Mouse (Mus musculus): ENCODE measurements around the gene Tbxa2r. TPM values are rescaled to one million over a fixed set of nuclear protein-coding genes. Genes with fewer than 3 reads are reported as not detected.

The Tbxa2r gene
- polyA plus RNA-seq, 1 experiment from 2014 or later: 10.8 TPM

- H3K4me1 ChIP-seq: peaks cover 60% of the 10 kb centered on the region
Observed at GRCm38 (mm10) chr10:81344421-81345161, 16.1 kb downstream of the Tbxa2r start.

GRCm38 (mm10) chr10:81345162-81345534 is 16.6 kb downstream of the Tbxa2r start:
- DNase-seq (ENCODE audit: low spot score): no peak
- no peak overlapping the region for H3K27ac ChIP-seq
- no peak overlapping the region for H3K4me3 ChIP-seq
- H3K27me3 ChIP-seq (ENCODE audit: insufficient read depth, poor library complexity, severe bottlenecking): peaks cover 71% of the 10 kb centered on the region
- 82% methylated on average over 4 of the region's 4 CpGs for WGBS
- peaks cover 30% of the 10 kb centered on the region for H3K36me3 ChIP-seq
- peaks cover 61% of the 10 kb centered on the region for H3K4me1 ChIP-seq
- H3K9me3 ChIP-seq: no peaks in the 10 kb centered on the region

More at GRCm38 (mm10) chr10:81344421-81345161, 16.1 kb downstream of the Tbxa2r start:
- peaks cover 73% of the 10 kb centered on the region for H3K27me3 ChIP-seq (ENCODE audit: insufficient read depth, poor library complexity, severe bottlenecking)
- peaks cover 30% of the 10 kb centered on the region for H3K36me3 ChIP-seq
- H3K9me3 ChIP-seq: no peaks in the 10 kb centered on the region
- no peak overlapping the region; the same call in 1 of the 2 replicates for H3K4me3 ChIP-seq
- WGBS: 43% methylated on average over 8 of the region's 8 CpGs
- DNase-seq (ENCODE audit: low spot score): no peak
- H3K27ac ChIP-seq: no peak overlapping the region

- peak; percentile 93 for DNase-seq (ENCODE audit: low spot score)
- Histone ChIP-seq H3K4me3 (peak overlapping the region; percentile 54), H3K27me3 (ENCODE audit: insufficient read depth, poor library complexity, severe bottlenecking) (peaks cover 56% of the 10 kb centered on the region), H3K36me3 (peaks cover 30% of the 10 kb centered on the region), H3K4me1 (peaks cover 52% of the 10 kb centered on the region), H3K27ac (peak overlapping the region; percentile 73; the same call in 1 of the 2 replicates), H3K9me3 (no peaks in the 10 kb centered on the region)
- WGBS: 9% methylated on average over 55 of the region's 55 CpGs
Observed at GRCm38 (mm10) chr10:81346453-81347067, 18.0 kb downstream of the Tbxa2r start.

GRCm38 (mm10) chr10:81349146-81349545 is 20.6 kb downstream of the Tbxa2r start:
- WGBS: 4% methylated on average over 12 of the region's 12 CpGs
- H3K4me1 ChIP-seq: peaks cover 49% of the 10 kb centered on the region

GRCm38 (mm10) chr10:81349961-81350350 is 21.4 kb downstream of the Tbxa2r start:
- peaks cover 24% of the 10 kb centered on the region for H3K27me3 ChIP-seq (ENCODE audit: insufficient read depth, poor library complexity, severe bottlenecking)
- peak overlapping the region; percentile 96 for H3K27ac ChIP-seq
- peaks cover 30% of the 10 kb centered on the region for H3K36me3 ChIP-seq
- DNase-seq (ENCODE audit: low spot score): no peak
- no peaks in the 10 kb centered on the region for H3K9me3 ChIP-seq
- H3K4me1 ChIP-seq: peaks cover 57% of the 10 kb centered on the region
- H3K4me3 ChIP-seq: peak overlapping the region; percentile 85
- 1% methylated on average over 29 of the region's 29 CpGs for WGBS

More at GRCm38 (mm10) chr10:81349146-81349545, 20.6 kb downstream of the Tbxa2r start:
- Histone ChIP-seq H3K4me3 (peak overlapping the region; percentile 85), H3K36me3 (peaks cover 30% of the 10 kb centered on the region), H3K9me3 (no peaks in the 10 kb centered on the region), H3K27ac (peak overlapping the region; percentile 96), H3K27me3 (ENCODE audit: insufficient read depth, poor library complexity, severe bottlenecking) (peaks cover 32% of the 10 kb centered on the region)
- DNase-seq (ENCODE audit: low spot score): no peak

- under 1% methylated on average over 54 of the region's 54 CpGs for WGBS
- Histone ChIP-seq H3K4me3 (peak within 1 kb of the TSS; percentile 85), H3K4me1 (peaks cover 62% of the 10 kb centered on the region)
Observed at GRCm38 (mm10) chr10:81350351-81351063, 22.0 kb downstream of the Tbxa2r start, which contains the start of gene Hmg20b. Gene Hmg20b (minus strand): TSS chr10:81350480.

GRCm38 (mm10) chr10:81351678-81352291 is 23.3 kb downstream of the Tbxa2r start:
- no peak overlapping the region for H3K27ac ChIP-seq
- 18% methylated on average over 9 of the region's 9 CpGs for WGBS
- peaks cover 65% of the 10 kb centered on the region for H3K4me1 ChIP-seq
- peaks cover 18% of the 10 kb centered on the region for H3K36me3 ChIP-seq
- no peaks in the 10 kb centered on the region for H3K9me3 ChIP-seq
- peaks cover 9% of the 10 kb centered on the region; the same call in 1 of the 2 replicates for H3K27me3 ChIP-seq (ENCODE audit: insufficient read depth, poor library complexity, severe bottlenecking)
- DNase-seq (ENCODE audit: low spot score): no peak
- H3K4me3 ChIP-seq: no peak overlapping the region

More at GRCm38 (mm10) chr10:81350351-81351063, 22.0 kb downstream of the Tbxa2r start, which contains the start of gene Hmg20b:
- DNase-seq (ENCODE audit: low spot score): peak; percentile 100
- Histone ChIP-seq H3K9me3 (no peaks in the 10 kb centered on the region), H3K36me3 (peaks cover 25% of the 10 kb centered on the region), H3K27me3 (ENCODE audit: insufficient read depth, poor library complexity, severe bottlenecking) (peaks cover 19% of the 10 kb centered on the region; the same call in 1 of the 2 replicates), H3K27ac (peak within 1 kb of the TSS; percentile 96)

GRCm38 (mm10) chr10:81354738-81355477 is 26.4 kb downstream of the Tbxa2r start:
- no peak overlapping the region for H3K4me3 ChIP-seq
- no peak for DNase-seq (ENCODE audit: low spot score)
- H3K36me3 ChIP-seq: no peaks in the 10 kb centered on the region
- H3K27me3 ChIP-seq (ENCODE audit: insufficient read depth, poor library complexity, severe bottlenecking): no peaks in the 10 kb centered on the region
- H3K27ac ChIP-seq: 0 out of 2 replicates have a peak overlapping the region, but pooled peaks have one; percentile 2
- H3K4me1 ChIP-seq: peaks cover 66% of the 10 kb centered on the region
- H3K9me3 ChIP-seq: no peaks in the 10 kb centered on the region
- 58% methylated on average over 9 of the region's 9 CpGs for WGBS

- H3K9me3 ChIP-seq: no peaks in the 10 kb centered on the region
- 62% methylated on average over 4 of the region's 4 CpGs for WGBS
- H3K27ac ChIP-seq: no peak overlapping the region
- H3K4me1 ChIP-seq: peaks cover 73% of the 10 kb centered on the region
- no peaks in the 10 kb centered on the region for H3K36me3 ChIP-seq
- no peak for DNase-seq (ENCODE audit: low spot score)
- no peak overlapping the region for H3K4me3 ChIP-seq
- no peaks in the 10 kb centered on the region for H3K27me3 ChIP-seq (ENCODE audit: insufficient read depth, poor library complexity, severe bottlenecking)
Observed at GRCm38 (mm10) chr10:81355533-81355932, 27.0 kb downstream of the Tbxa2r start.

- no peaks in the 10 kb centered on the region; the same call in 1 of the 2 replicates for H3K36me3 ChIP-seq
- peak overlapping the region; percentile 65; the same call in 1 of the 2 replicates for H3K27ac ChIP-seq
- WGBS: 52% methylated on average over 12 of the region's 12 CpGs
- no peak for DNase-seq (ENCODE audit: low spot score)
- H3K4me3 ChIP-seq: peak overlapping the region; percentile 92
- H3K9me3 ChIP-seq: no peaks in the 10 kb centered on the region
- H3K4me1 ChIP-seq: peaks cover 77% of the 10 kb centered on the region
- no peaks in the 10 kb centered on the region for H3K27me3 ChIP-seq (ENCODE audit: insufficient read depth, poor library complexity, severe bottlenecking)
Observed at GRCm38 (mm10) chr10:81356352-81356990, 27.9 kb downstream of the Tbxa2r start.

- Histone ChIP-seq H3K36me3 (peaks cover 6% of the 10 kb centered on the region; the same call in 1 of the 2 replicates), H3K4me3 (peak within 1 kb of the TSS; percentile 92), H3K4me1 (peaks cover 78% of the 10 kb centered on the region), H3K27ac (peak within 1 kb of the TSS; percentile 91), H3K27me3 (ENCODE audit: insufficient read depth, poor library complexity, severe bottlenecking) (peaks cover 5% of the 10 kb centered on the region; the same call in 1 of the 2 replicates), H3K9me3 (no peaks in the 10 kb centered on the region)
- DNase-seq (ENCODE audit: low spot score): peak; percentile 93
- WGBS: 1% methylated on average over 79 of the region's 79 CpGs
Observed at GRCm38 (mm10) chr10:81356991-81357844, 28.7 kb downstream of the Tbxa2r start, which contains the start of gene Mfsd12. Gene Mfsd12 (plus strand): TSS chr10:81357491.
